Mouse (Mus musculus): Measurements from ENCODE around the gene Zfp62.

DNA sequence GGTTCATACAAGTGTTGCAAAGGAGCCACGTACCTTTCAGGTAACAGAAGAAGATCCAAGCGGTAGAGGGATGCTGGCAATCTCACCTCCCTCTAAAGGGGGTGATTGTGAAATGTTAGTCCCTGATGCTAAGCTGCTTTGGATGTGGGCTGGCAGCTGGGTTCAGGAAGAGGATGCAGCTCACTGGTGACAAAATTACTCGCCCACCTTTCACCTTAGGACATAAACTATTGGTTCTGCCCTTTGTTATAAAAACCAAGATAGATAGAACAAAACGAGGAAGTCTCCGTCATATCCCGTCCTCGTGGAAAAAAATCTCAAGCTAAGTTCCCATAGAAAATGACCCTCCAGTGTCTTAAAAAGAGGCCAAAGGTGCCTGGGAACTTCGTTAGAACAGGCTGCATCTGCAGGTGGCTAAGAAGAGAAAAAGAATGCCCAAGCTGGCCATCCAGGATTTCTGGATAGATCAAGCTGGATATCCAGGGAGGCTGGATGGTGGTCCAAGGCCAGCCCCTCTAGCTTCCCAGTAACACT lies 16.1 kb upstream of the Zfp62 start, which contains the start of gene Btnl9:
- TF ChIP-seq POLR2A (IDR thresholded peaks at IDR 0.05; ENCODE audit: control insufficient read depth in 1 of 2, insufficient read depth in 1 of 2, low read depth in 1 of 2, low read length in 2 of 2, poor library complexity in 1 of 2) (no peak), MYB (IDR thresholded peaks at IDR 0.05; ENCODE audit: low read depth, low read length) (no peak), MXI1 (IDR thresholded peaks at IDR 0.05; ENCODE audit: low read depth, low read length) (no peak), ZMIZ1 (IDR thresholded peaks at IDR 0.05; ENCODE audit: low read depth, low read length) (no peak), SMC3 (IDR thresholded peaks at IDR 0.05; ENCODE audit: low read depth, low read length) (no peak), NELFE (IDR thresholded peaks at IDR 0.05; ENCODE audit: low read depth, low read length) (no peak), KAT2A (conservative IDR thresholded peaks at IDR 0.05; ENCODE audit: low read depth, low read length) (no peak), CTCF (IDR thresholded peaks at IDR 0.05 in 2 of 3, conservative IDR thresholded peaks at IDR 0.05 in 1 of 3; ENCODE audit: control insufficient read depth in 1 of 3, insufficient read depth in 1 of 3, low read depth in 2 of 3, low read length in 3 of 3, poor library complexity in 1 of 3, severe bottlenecking in 1 of 3) (no peak)
